24 mouse cellular contexts compared by ENCODE assay signal in the genomic region with DNA sequence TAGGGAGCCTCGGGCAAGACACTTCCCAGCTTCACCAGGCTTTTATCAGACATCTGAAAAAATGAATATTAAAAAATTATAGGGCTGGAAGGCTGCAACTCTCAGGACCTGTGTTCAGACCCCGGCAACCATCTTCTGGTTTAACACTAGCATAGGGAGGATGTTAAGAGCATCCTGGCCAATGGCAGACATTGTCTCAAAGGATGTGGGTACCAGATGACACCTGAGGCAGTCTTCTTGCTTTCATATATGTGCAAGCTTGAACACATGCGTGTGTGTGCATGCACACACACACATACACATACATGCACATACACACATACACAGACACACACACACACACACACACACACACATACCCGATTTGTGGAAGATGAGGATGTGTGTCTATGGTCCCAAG. TPM values are rescaled to one million over a fixed set of nuclear protein-coding genes. Genes with fewer than 3 reads are reported as not detected.
DNase-seq lines count a peak whose midpoint lies in the region; ATAC-seq lines count a peak whose summit lies in the region.
"Had no signal": no experiment of that assay in that cellular context is flagged by ENCODE, and none has a peak within 500 bp of the region (broad histone marks: within the 10 kb centered on the region; RNA-seq: fewer than 3 reads in every experiment).

No protein-coding gene starts in this region.

- peak; percentile 57 for DNase-seq in CD4-positive helper T cell, adult 2 months (ENCODE audit: low read depth, low spot score)
- DNase-seq in urinary bladder, adult 18-20 months (ENCODE audit: low spot score in 2 of 2): no peak
- DNase-seq in gastrocnemius, postnatal 25 days: no peak
- no peak for DNase-seq in ovary, adult 18-20 months (ENCODE audit: low spot score)
- DNase-seq in thymus, postnatal 0 days (ENCODE audit: low spot score): no peak
- DNase-seq: adrenal gland, adult 2 months; adrenal gland, postnatal 10 days; adrenal gland, postnatal 25 days; B cell, adult 2 months; cerebellum, adult 11 months; cerebellum, adult 18-20 months; cerebellum, adult 8-10 months; cerebellum, adult 9-11 months; cerebellum, postnatal 14 days; cerebellum, postnatal 36 days; embryo, embryonic 11 days had no signal

- peak; percentile 52 for ATAC-seq in CD4-positive, CD25-positive, alpha-beta regulatory T cell, adult 4 months
- peak; percentile 63 for ATAC-seq in activated CD4-positive, CD25-positive, alpha-beta regulatory T cell, adult 4 months
- peak; percentile 61 for ATAC-seq in inflammation-experienced regulatory T-cells, adult 6 months
- ATAC-seq: forebrain, embryonic 14.5 days; forebrain, embryonic 16.5 days had no signal

RNA-seq across cellular contexts. Expression of a gene that starts 58.0 kb away (rescaled TPM):
- not detected for polyA plus RNA-seq in CD4-positive, CD25-positive, alpha-beta regulatory T cell, adult 4 months (2017; shearing (Covaris generic))
- polyA plus RNA-seq in activated CD4-positive, CD25-positive, alpha-beta regulatory T cell, adult 4 months (2017; shearing (Covaris generic)): under 1 TPM in 1 of 2 experiments, not detected in 1; 0.61 TPM
- under 1 TPM in 2 of 3 experiments, not detected in 1; 0.36 to 0.87 TPM for polyA plus RNA-seq in inflammation-experienced regulatory T-cells, adult 6 months (2017; shearing (Covaris generic))
- under 1 TPM; 0.33 to 0.43 TPM for total RNA-seq in gastrocnemius, postnatal 25 days (2021)
- polyA plus RNA-seq in thymus, postnatal 0 days (2015; fragmentation: Nextera tagmentation; extraction: Ambion mirVana): 0.51 and 0.61 TPM in 2 replicates
- total RNA-seq: common myeloid progenitor, adult 5-6 weeks; MEL had no signal
- polyA plus RNA-seq: erythroblast, embryonic 14.5 days had no signal
